8 mouse cellular contexts compared by ENCODE assay signal in the genomic region with DNA sequence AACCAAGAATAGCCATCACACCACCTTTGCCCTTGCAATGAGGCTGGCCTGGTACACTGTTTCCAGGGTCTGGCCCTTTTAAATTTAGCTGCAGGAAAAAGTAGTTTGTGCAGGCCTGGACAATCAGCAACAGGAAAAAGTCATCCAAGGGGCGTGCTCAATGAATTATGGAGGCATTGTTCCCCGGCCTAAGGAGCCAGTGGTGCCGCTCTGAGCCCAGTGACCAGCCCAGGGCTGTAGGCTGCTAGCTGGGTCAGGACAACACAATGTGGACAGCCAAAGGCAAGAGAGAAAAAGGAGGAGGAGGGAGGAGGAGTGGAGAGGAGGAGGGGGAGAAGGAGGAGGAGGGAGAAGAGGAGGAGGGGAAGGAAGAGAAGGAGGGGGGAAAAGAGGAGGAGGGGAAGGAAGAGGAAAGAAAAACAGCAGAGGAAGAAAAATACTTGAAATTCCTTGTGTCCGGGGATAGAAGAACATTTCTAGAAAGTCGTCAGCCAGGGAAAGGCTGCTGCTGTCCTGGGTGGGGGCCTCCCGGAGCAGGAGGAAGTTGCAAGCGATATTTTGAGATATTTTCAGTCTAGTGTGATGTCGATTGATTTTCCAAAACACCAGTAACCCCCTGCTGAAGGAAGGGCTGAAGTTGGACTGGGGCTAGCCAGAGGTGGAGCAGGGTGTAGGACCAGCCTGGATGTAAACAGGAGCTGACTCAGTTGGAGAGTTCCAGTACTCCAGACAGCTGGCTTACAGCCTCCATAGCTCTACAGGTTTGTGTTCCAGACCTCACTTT. TPM values are rescaled to one million over a fixed set of nuclear protein-coding genes. Genes with fewer than 3 reads are reported as not detected.
DNase-seq lines count a peak whose midpoint lies in the region; ATAC-seq and TF ChIP-seq lines count a peak whose summit lies in the region.

No protein-coding gene starts in this region.

- no peak for TF ChIP-seq POLR2A in olfactory bulb, adult 2 months (IDR thresholded peaks at IDR 0.05; ENCODE audit: insufficient read depth, low read depth, low read length)

- no peaks in the 10 kb centered on the region for H3K9me3 ChIP-seq in kidney, postnatal 0 days (replicated peaks; ENCODE audit: low read length)

- peak overlapping the region; percentile 81 for H3K27ac ChIP-seq in kidney, postnatal 0 days
- H3K27ac ChIP-seq in olfactory bulb, adult 2 months (ENCODE audit: insufficient read depth, low read depth, low read length), result 0 out of 2 replicates have a peak overlapping the region, but pooled peaks have one; percentile 1

- peak overlapping the region; percentile 35; the same call in 1 of the 2 replicates for H3K4me2 ChIP-seq in kidney, postnatal 0 days (ENCODE audit: low read length)

- 0 out of 2 replicates have a peak overlapping the region, but pooled peaks have one; percentile 10 for H3K9ac ChIP-seq in kidney, postnatal 0 days (ENCODE audit: low read depth, low read length)

- peak; percentile 67; the same call in 1 of the 2 replicates for ATAC-seq in kidney, postnatal 0 days (replicated peaks; ENCODE audit: low FRiP score, low read depth)

- WGBS in kidney, postnatal 0 days, result 13% methylated on average over 8 of the region's 8 CpGs
- 73% methylated on average over 8 of the region's 8 CpGs for WGBS in olfactory bulb, adult 2 months

- no peaks in the 10 kb centered on the region for H3K27me3 ChIP-seq in kidney, postnatal 0 days (ENCODE audit: insufficient read depth, low read length)

- TF ChIP-seq CTCF in kidney, postnatal 0 days (IDR thresholded peaks at IDR 0.05; ENCODE audit: low read depth), result no peak
- TF ChIP-seq CTCF in olfactory bulb, adult 2 months (IDR thresholded peaks at IDR 0.05; ENCODE audit: insufficient read depth, low read depth, low read length), result no peak

- peaks cover 14% of the 10 kb centered on the region for H3K4me1 ChIP-seq in kidney, postnatal 0 days (replicated peaks; ENCODE audit: insufficient read depth, low read length)
- H3K4me1 ChIP-seq in olfactory bulb, adult 2 months (ENCODE audit: control insufficient read depth, insufficient read depth, low read length), result peaks cover 15% of the 10 kb centered on the region

- peak; percentile 24 for DNase-seq in embryo, embryonic 10.5 days (ENCODE audit: low spot score)
- DNase-seq in embryo, embryonic 10 days (ENCODE audit: low spot score), result no peak
- peak; percentile 61 to 74 for DNase-seq in heart, adult 9 months (ENCODE audit: low spot score in 2 of 2)
- DNase-seq in kidney, postnatal 0 days (ENCODE audit: low spot score), result peak; percentile 91
- no peak for DNase-seq in layer of hippocampus, adult 11-12 months (ENCODE audit: low spot score)
- DNase-seq in urinary bladder, adult 2 months (ENCODE audit: low spot score), result no peak
- DNase-seq in right cerebral cortex, postnatal 25 days, result no peak

- no peak overlapping the region for H3K4me3 ChIP-seq in kidney, postnatal 0 days (replicated peaks; ENCODE audit: low read depth, low read length)
- no peak overlapping the region for H3K4me3 ChIP-seq in olfactory bulb, adult 2 months (ENCODE audit: insufficient read depth, low read depth, low read length)

- no peaks in the 10 kb centered on the region for H3K36me3 ChIP-seq in kidney, postnatal 0 days (ENCODE audit: insufficient read depth, low read length)

RNA-seq across cellular contexts. Expression of gene Fgd5, which starts 18.5 kb away (rescaled TPM):
- polyA plus RNA-seq in kidney, postnatal 0 days (2015; fragmentation: Nextera tagmentation; extraction: Ambion mirVana), result 11.9 and 12.5 TPM in 2 replicates
- polyA plus RNA-seq in olfactory bulb, adult 2 months (2012; ENCODE audit: insufficient read depth, insufficient read length, low replicate concordance, missing spikeins), result not detected in 2 replicates
- polyA plus RNA-seq in urinary bladder, adult 2 months (2012; rRNA removed), result 8.3 and 13.0 TPM in 2 replicates

RNA-seq across cellular contexts. Expression of gene 4930590J08Rik, which starts 57.6 kb away (rescaled TPM):
- polyA plus RNA-seq in kidney, postnatal 0 days (2015; fragmentation: Nextera tagmentation; extraction: Ambion mirVana), result 0.06 and 0.21 TPM in 2 replicates
- polyA plus RNA-seq in olfactory bulb, adult 2 months (2012; ENCODE audit: insufficient read depth, insufficient read length, low replicate concordance, missing spikeins), result not detected in 2 replicates
- polyA plus RNA-seq in urinary bladder, adult 2 months (2012; rRNA removed), result 0.37 and 0.69 TPM in 2 replicates

Comparison
In these comparisons a context has a peak if more than half of its experiments do, and no peak if none do; other contexts are left out.
1. DNase-seq: peak in embryo, embryonic 10.5 days (single experiment), heart, adult 9 months (2 of 2) and kidney, postnatal 0 days (single experiment); none in embryo, embryonic 10 days (single experiment), layer of hippocampus, adult 11-12 months (single experiment), urinary bladder, adult 2 months (single experiment) and right cerebral cortex, postnatal 25 days (single experiment).